Mouse (Mus musculus): ENCODE results near the gene Chil1.
A peak's percentile ranks its signal among the peaks of the same experiment; 100 is the strongest.

- TF ChIP-seq SRF (IDR thresholded peaks at IDR 0.05; ENCODE audit: control insufficient read depth, insufficient read length, low read depth) (no peak), POLR2A (IDR thresholded peaks at IDR 0.05; ENCODE audit: insufficient read length, low read depth) (peak; percentile 5), REST (IDR thresholded peaks at IDR 0.05; ENCODE audit: insufficient read depth, insufficient read length) (no peak)
Observed at GRCm38 (mm10) chr1:134204230-134204629, 22.3 kb downstream of the Chil1 start.

All from myocyte (in vitro differentiated cells).